Comparison of ENCODE assay signal across 10 mouse cellular contexts in the genomic region with DNA sequence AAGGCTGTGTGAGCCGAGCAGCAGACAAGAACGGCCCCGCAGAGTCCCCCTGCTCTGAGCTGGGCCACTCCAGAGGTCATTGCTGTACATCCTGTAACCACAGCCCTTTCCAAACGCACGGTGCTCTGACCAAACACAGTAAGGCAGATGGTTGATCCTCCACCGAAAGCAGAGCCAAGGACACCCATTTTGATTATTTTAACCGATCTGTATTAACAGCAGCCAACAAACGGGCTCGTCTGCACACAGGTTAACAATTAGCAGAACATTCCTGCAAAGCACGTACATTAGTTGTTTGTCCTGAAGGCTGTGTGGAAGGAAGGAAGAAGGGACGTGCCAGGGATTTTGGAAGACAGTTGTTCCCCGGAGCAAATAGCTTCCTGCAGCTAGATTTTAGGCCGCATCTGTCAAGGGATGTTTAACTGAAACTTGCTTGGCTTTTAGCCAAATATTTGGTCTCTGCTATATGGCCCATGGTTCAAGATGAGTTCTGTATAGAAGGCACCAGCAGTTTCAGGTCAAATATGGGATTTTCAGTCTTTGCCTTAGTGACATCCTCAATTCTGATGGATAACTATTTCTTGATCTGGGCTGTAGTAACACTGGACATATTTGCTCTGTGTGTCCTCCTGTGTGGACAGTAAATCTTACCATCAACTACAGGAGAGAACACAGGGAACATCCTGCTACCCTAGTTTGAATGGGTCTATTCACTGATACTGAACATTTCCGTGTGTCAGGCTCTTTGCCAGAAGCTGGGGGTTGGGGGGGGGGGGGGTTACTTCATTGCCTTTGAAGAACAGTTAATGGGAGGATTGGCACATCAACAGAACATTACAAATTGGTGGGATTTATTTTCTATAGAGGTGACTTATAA.
DNase-seq lines count a peak whose midpoint lies in the region; ATAC-seq lines count a peak whose summit lies in the region.
"Had no signal": no experiment of that assay in that cellular context is flagged by ENCODE, and none has a peak within 500 bp of the region (broad histone marks: within the 10 kb centered on the region; RNA-seq: fewer than 3 reads in every experiment).

No protein-coding gene starts in this region.

- H3K27me3 ChIP-seq in lung, embryonic 15.5 days, result no peaks in the 10 kb centered on the region
- no peaks in the 10 kb centered on the region for H3K27me3 ChIP-seq in intestine, embryonic 14.5 days (replicated peaks; ENCODE audit: control insufficient read depth, insufficient read depth, low read length)
- no peaks in the 10 kb centered on the region for H3K27me3 ChIP-seq in stomach, embryonic 15.5 days (replicated peaks)
- H3K27me3 ChIP-seq: limb, embryonic 13.5 days; midbrain, embryonic 12.5 days had no signal

- DNase-seq in heart, adult 18-20 months, result peak; percentile 41 to 47
- DNase-seq in heart, postnatal 25 days (ENCODE audit: low spot score), result no peak
- DNase-seq in lung, postnatal 4 days, result no peak
- DNase-seq in intestine, embryonic 14.5 days (ENCODE audit: low spot score), result no peak
- DNase-seq: right cerebral cortex, adult 18-20 months had no signal

- no peak overlapping the region for H3K4me3 ChIP-seq in lung, embryonic 15.5 days
- H3K4me3 ChIP-seq in intestine, embryonic 14.5 days (ENCODE audit: low read depth, low read length), result no peak overlapping the region
- H3K4me3 ChIP-seq in stomach, embryonic 15.5 days (replicated peaks), result no peak overlapping the region
- H3K4me3 ChIP-seq: limb, embryonic 13.5 days; midbrain, embryonic 12.5 days had no signal

- peaks cover 23% of the 10 kb centered on the region for H3K4me1 ChIP-seq in lung, embryonic 15.5 days
- H3K4me1 ChIP-seq in intestine, embryonic 14.5 days (replicated peaks; ENCODE audit: control insufficient read depth, insufficient read depth, low read length), result peaks cover 23% of the 10 kb centered on the region
- no peaks in the 10 kb centered on the region; the same call in 1 of the 2 replicates for H3K4me1 ChIP-seq in stomach, embryonic 15.5 days
- H3K4me1 ChIP-seq: limb, embryonic 13.5 days had no signal

- no peaks in the 10 kb centered on the region for H3K9me3 ChIP-seq in lung, embryonic 15.5 days
- no peaks in the 10 kb centered on the region for H3K9me3 ChIP-seq in intestine, embryonic 14.5 days (ENCODE audit: control insufficient read depth, low read length)
- H3K9me3 ChIP-seq in stomach, embryonic 15.5 days, result no peaks in the 10 kb centered on the region
- H3K9me3 ChIP-seq: limb, embryonic 13.5 days; midbrain, embryonic 12.5 days had no signal

- peak overlapping the region; percentile 4; the same call in 1 of the 2 replicates for H3K4me2 ChIP-seq in lung, embryonic 15.5 days
- peak overlapping the region; percentile 25; the same call in 1 of the 2 replicates for H3K4me2 ChIP-seq in intestine, embryonic 14.5 days (ENCODE audit: low read length)
- no peak overlapping the region for H3K4me2 ChIP-seq in stomach, embryonic 15.5 days
- H3K4me2 ChIP-seq: limb, embryonic 13.5 days; midbrain, embryonic 12.5 days had no signal

- intact Hi-C loops in heart, postnatal 25 days (cut with DNase I), result loop anchor here (1.0 kb wide), 1 partner anchor 23 kb away; no protein-coding TSS in a partner anchor

- no peak for ATAC-seq in lung, embryonic 15.5 days (ENCODE audit: borderline replicate concordance, extremely low read depth, low FRiP score, low TSS enrichment)
- ATAC-seq in intestine, embryonic 14.5 days (replicated peaks; ENCODE audit: low FRiP score, low TSS enrichment, low read depth), result 0 out of 2 replicates have a peak, but pooled peaks have one; percentile 47
- peak; percentile 27; the same call in 1 of the 2 replicates for ATAC-seq in stomach, embryonic 15.5 days (ENCODE audit: insufficient read depth, low FRiP score, low read depth)
- no peak for ATAC-seq in granulocyte monocyte progenitor cell, adult 5-6 weeks (replicated peaks; ENCODE audit: poor library complexity, severe bottlenecking)

- H3K9ac ChIP-seq in lung, embryonic 15.5 days, result no peak overlapping the region
- no peak overlapping the region for H3K9ac ChIP-seq in intestine, embryonic 14.5 days (ENCODE audit: low read length)
- no peak overlapping the region for H3K9ac ChIP-seq in stomach, embryonic 15.5 days
- H3K9ac ChIP-seq: limb, embryonic 13.5 days; midbrain, embryonic 12.5 days had no signal

- WGBS in lung, embryonic 15.5 days, result 22% methylated on average over 14 of the region's 14 CpGs
- 27% methylated on average over 14 of the region's 14 CpGs for WGBS in intestine, embryonic 14.5 days
- 27% methylated on average over 14 of the region's 14 CpGs for whole genome bisulfite sequencing in stomach, embryonic 15.5 days

- no peak overlapping the region for H3K27ac ChIP-seq in lung, embryonic 15.5 days
- H3K27ac ChIP-seq in intestine, embryonic 14.5 days (ENCODE audit: low read depth), result peak overlapping the region; percentile 76
- H3K27ac ChIP-seq in stomach, embryonic 15.5 days, result 0 out of 2 replicates have a peak overlapping the region, but pooled peaks have one; percentile 11
- H3K27ac ChIP-seq: limb, embryonic 13.5 days; midbrain, embryonic 12.5 days had no signal

- no peaks in the 10 kb centered on the region for H3K36me3 ChIP-seq in lung, embryonic 15.5 days
- no peaks in the 10 kb centered on the region for H3K36me3 ChIP-seq in intestine, embryonic 14.5 days (ENCODE audit: control insufficient read depth, insufficient read depth, low read length)
- no peaks in the 10 kb centered on the region for H3K36me3 ChIP-seq in stomach, embryonic 15.5 days
- H3K36me3 ChIP-seq: limb, embryonic 13.5 days; midbrain, embryonic 12.5 days had no signal

Comparison
In these comparisons a context has a peak if more than half of its experiments do, and no peak if none do; other contexts are left out.
1. DNase-seq: peak in heart, adult 18-20 months (2 of 2); none in heart, postnatal 25 days (single experiment), lung, postnatal 4 days (0 of 2) and intestine, embryonic 14.5 days (single experiment).
2. ATAC-seq: peak in intestine, embryonic 14.5 days (single experiment) and stomach, embryonic 15.5 days (single experiment); none in lung, embryonic 15.5 days (single experiment) and granulocyte monocyte progenitor cell, adult 5-6 weeks (single experiment).